Mouse (Mus musculus): Measurements from ENCODE around the gene Trp53rkb. TPM values are rescaled to one million over a fixed set of nuclear protein-coding genes. Genes with fewer than 3 reads are reported as not detected.

Gene Trp53rkb
- 3.9 TPM for polyA plus RNA-seq (2017; shearing (Covaris generic))

GRCm38 (mm10) chr2:166792355-166792754, at the start of gene Trp53rkb:
Trp53rkb (plus strand) TSS chr2:166792531.

DNA sequence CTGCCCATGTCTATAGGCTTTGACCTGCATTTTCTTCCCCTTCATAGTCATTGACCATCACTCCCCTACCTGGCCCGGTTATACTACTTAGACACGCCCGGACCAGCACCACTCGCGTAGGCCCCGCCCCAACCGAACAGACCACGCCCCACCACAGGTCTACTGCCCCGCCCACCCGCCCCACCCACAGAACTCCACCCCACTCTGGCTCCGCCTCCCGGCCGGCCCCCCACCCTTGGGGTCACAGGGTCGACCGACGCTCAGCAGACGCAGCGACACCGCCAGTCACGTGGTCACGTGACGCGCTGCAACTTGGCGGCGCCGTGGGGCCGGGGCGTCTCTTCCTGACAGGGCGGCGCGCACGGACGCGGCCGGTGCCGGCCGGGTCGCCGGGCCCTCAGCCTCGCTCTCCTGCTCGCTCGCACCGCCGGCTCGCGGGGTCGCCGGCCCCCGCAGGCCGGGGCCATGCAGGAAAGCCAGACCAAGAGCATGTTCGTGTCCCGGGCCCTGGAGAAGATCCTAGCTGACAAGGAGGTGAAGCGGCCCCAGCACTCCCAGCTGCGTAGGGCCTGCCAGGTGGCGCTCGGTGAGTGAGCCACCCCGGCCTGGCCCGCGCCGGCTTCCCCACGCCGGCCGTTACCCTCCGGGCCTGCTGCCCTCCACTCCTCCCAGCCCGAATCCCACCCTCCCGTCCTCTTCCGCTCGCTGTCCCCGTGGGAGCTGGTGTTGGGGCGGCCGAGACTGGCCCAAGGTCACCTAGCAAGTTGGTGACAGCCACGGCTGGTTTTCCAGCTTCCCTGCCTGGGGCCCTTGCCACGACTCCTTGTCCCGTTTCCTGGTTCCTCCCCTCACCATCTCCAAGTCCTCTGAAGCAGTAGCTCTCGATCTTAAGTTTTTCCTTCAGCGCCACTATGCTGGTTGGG, 13.2 kb downstream of the Trp53rkb start, which contains the start of gene Arfgef2:
TSS of gene Arfgef2 (plus strand) at position 339 of the 923 bp plus-strand sequence.

Other genes with a start within 250 kb of the Trp53rkb start
- 162 TPM for gene Prex1, start 78.7 kb upstream of the Trp53rkb start, polyA plus RNA-seq (2017; shearing (Covaris generic))
- gene Arfgef2, start 13.1 kb downstream of the Trp53rkb start, polyA plus RNA-seq (2017; shearing (Covaris generic)): 29.6 TPM
- gene Cse1l, start 113.5 kb downstream of the Trp53rkb start, polyA plus RNA-seq (2017; shearing (Covaris generic)): 127 TPM
- 119 TPM for gene Stau1, start 203.8 kb downstream of the Trp53rkb start, polyA plus RNA-seq (2017; shearing (Covaris generic))
- 89.4 TPM for gene Ddx27, start 222.7 kb downstream of the Trp53rkb start, polyA plus RNA-seq (2017; shearing (Covaris generic))

Data from naive thymus-derived CD4-positive, alpha-beta T cell, adult 5 months (primary cell).